Mouse (Mus musculus): ENCODE measurements around the gene Dctn2.

DNA sequence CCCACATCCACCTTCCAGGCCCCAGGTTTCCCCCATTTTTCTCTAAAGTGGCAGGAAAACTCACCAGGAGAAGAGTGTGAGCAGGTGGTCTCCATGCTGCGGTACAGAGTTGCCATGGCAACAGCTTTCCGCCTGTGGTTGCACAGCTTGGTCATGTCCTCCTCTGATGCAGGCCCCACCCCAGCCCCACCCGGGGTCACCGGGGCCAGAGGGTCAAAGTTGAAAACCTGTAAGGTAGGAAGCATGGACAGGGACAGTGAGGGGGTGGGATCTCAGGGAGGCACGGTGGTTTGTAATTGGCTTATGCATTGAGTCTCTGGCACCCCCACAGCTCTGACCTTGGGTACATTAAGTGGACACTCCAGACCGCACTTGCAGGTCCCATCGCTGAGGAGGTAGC is 20.6 kb downstream of the Dctn2 start:
- no peak for TF ChIP-seq EP300 (IDR thresholded peaks at IDR 0.05; ENCODE audit: low read depth)
- TF ChIP-seq CTCF (IDR thresholded peaks at IDR 0.05; ENCODE audit: low read depth): no peak

Measured in heart, postnatal 0 days (tissue).